Mouse (Mus musculus) left cerebral cortex, postnatal 14 days (tissue): ENCODE data around the gene Olfr766-ps1. TPM values are rescaled to one million over a fixed set of nuclear protein-coding genes. Genes with fewer than 3 reads are reported as not detected.
"Not testable (repeated sequence)": the region's sequence is repeated elsewhere in the genome, so short reads cannot be mapped to it uniquely, and the experiment has no call there.

Experiments
- DNase-seq, 2 experiments: peaks; one replicate each; pipeline ENCODE4 v3.0.0; 2021 to 2022; ENCODE audit warnings: low spot score in 2 of 2, mixed read lengths in 1 of 2
- intact Hi-C: fragments of 180-260 bp; cut with DNase I; formaldehyde crosslinking; loops from one replicate; pipeline ENCODE4 v1.15.1; 2025
- long read RNA-seq, 2 experiments: library from polyadenylated mRNA; stranded (forward); transcript quantifications; one replicate each; pipeline ENCODE4 v2.0.0; 2021
- total RNA-seq, 2 experiments: library from RNA; stranded (reverse); gene quantifications; 2 replicates each; pipeline ENCODE4 v1.2.3; 2021

Olfr766-ps1 gene
- not detected for total RNA-seq
- long read RNA-seq, experiment 1: 0 reads
- long read RNA-seq, experiment 2: 0 reads

GRCm38 (mm10) chr10:129068877-129069276 lies at the start of gene Olfr766-ps1:
TSS of gene Olfr766-ps1 (minus strand) at chr10:129068977.
- no peak for DNase-seq
- intact Hi-C loops: no loop called here

GRCm38 (mm10) chr10:129117761-129118160 lies 49.0 kb upstream of the Olfr766-ps1 start, which contains the start of gene Olfr769:
TSS of gene Olfr769 (minus strand) at chr10:129117861.
- no peak for DNase-seq
- intact Hi-C loops: no loop called here

GRCm38 (mm10) chr10:129115146-129115545 lies 46.4 kb upstream of the Olfr766-ps1 start:
- DNase-seq: no peak
- intact Hi-C loops: no loop called here

- intact Hi-C loops: no loop called here
- DNase-seq: no peak
Measured at GRCm38 (mm10) chr10:129101231-129101630, 32.5 kb upstream of the Olfr766-ps1 start.

GRCm38 (mm10) chr10:129099275-129099674 lies 30.5 kb upstream of the Olfr766-ps1 start, which contains the start of gene Olfr768:
TSS of gene Olfr768 (minus strand) at chr10:129099375.
- no peak for DNase-seq
- intact Hi-C loops: no loop called here

GRCm38 (mm10) chr10:129082810-129083209 lies 14.0 kb upstream of the Olfr766-ps1 start, which contains the start of gene Olfr767:
TSS of gene Olfr767 (minus strand) at chr10:129082910.
- intact Hi-C loops, DNase-seq: not testable (repeated sequence)

GRCm38 (mm10) chr10:129049898-129050297 lies 18.9 kb downstream of the Olfr766-ps1 start, which contains the start of gene Olfr765:
TSS of gene Olfr765 (minus strand) at chr10:129049998.
- intact Hi-C loops, DNase-seq: not testable (repeated sequence)

GRCm38 (mm10) chr10:129039796-129040195 lies 29.0 kb downstream of the Olfr766-ps1 start, which contains the start of gene Olfr764-ps1:
TSS of gene Olfr764-ps1 (minus strand) at chr10:129039896.
- intact Hi-C loops: no loop called here
- no peak for DNase-seq

GRCm38 (mm10) chr10:129028343-129028742 lies 40.4 kb downstream of the Olfr766-ps1 start:
- DNase-seq: no peak
- intact Hi-C loops: no loop called here

- peak; percentile 17 to 63 for DNase-seq
- intact Hi-C loops: loop anchor here (2.0 kb wide), 1 partner anchor 1067 kb away; no protein-coding TSS in a partner anchor
Measured at GRCm38 (mm10) chr10:129026018-129026662, 42.6 kb downstream of the Olfr766-ps1 start.

- intact Hi-C loops: no loop called here
- DNase-seq: no peak
Measured at GRCm38 (mm10) chr10:129023319-129023718, 45.5 kb downstream of the Olfr766-ps1 start.

- DNase-seq: no peak
- intact Hi-C loops: no loop called here
Measured at GRCm38 (mm10) chr10:129014477-129014876, 54.3 kb downstream of the Olfr766-ps1 start.

Other genes with a start within 250 kb of the Olfr766-ps1 start
- gene Ormdl2, start 247.3 kb downstream of the Olfr766-ps1 start, total RNA-seq: 1 to 10 TPM; 5.6 to 7.2 TPM
- 10 to 100 TPM; 11.6 to 15.7 TPM for gene Gdf11, start 177.3 kb downstream of the Olfr766-ps1 start, total RNA-seq
- 10 to 100 TPM; 55.4 to 61.0 TPM for gene Cd63, start 168.0 kb downstream of the Olfr766-ps1 start, total RNA-seq
- 1 to 10 TPM; 4.8 to 5.1 TPM for gene Rdh5, start 146.1 kb downstream of the Olfr766-ps1 start, total RNA-seq
- gene Bloc1s1, start 144.9 kb downstream of the Olfr766-ps1 start, total RNA-seq: 10 to 100 TPM; 71.5 to 78.7 TPM
- 10 to 100 TPM; 15.6 to 17.6 TPM for gene Itga7, start 135.2 kb downstream of the Olfr766-ps1 start, total RNA-seq
- gene Mettl7b, start 108.0 kb downstream of the Olfr766-ps1 start, total RNA-seq: not detected
- gene Olfr9, start 79.5 kb downstream of the Olfr766-ps1 start, total RNA-seq: not detected
- not detected for gene Olfr763, start 58.2 kb downstream of the Olfr766-ps1 start, total RNA-seq
- gene Olfr764-ps1, start 29.1 kb downstream of the Olfr766-ps1 start, total RNA-seq: not detected
- not detected for gene Olfr765, start 19.0 kb downstream of the Olfr766-ps1 start, total RNA-seq
- gene Olfr767, start 13.9 kb upstream of the Olfr766-ps1 start, total RNA-seq: not detected
- not detected for gene Olfr768, start 30.4 kb upstream of the Olfr766-ps1 start, total RNA-seq
- gene Olfr769, start 48.9 kb upstream of the Olfr766-ps1 start, total RNA-seq: not detected
- gene Olfr770, start 70.0 kb upstream of the Olfr766-ps1 start, total RNA-seq: not detected
- not detected for gene Olfr771, start 95.8 kb upstream of the Olfr766-ps1 start, total RNA-seq
- not detected for gene Olfr772, start 108.9 kb upstream of the Olfr766-ps1 start, total RNA-seq
- gene Olfr773, start 118.4 kb upstream of the Olfr766-ps1 start, total RNA-seq: not detected
- not detected for gene Olfr774, start 167.2 kb upstream of the Olfr766-ps1 start, total RNA-seq
- gene Olfr775, start 179.4 kb upstream of the Olfr766-ps1 start, total RNA-seq: not detected
- not detected for gene Olfr776, start 190.2 kb upstream of the Olfr766-ps1 start, total RNA-seq
- not detected for gene Olfr777, start 202.5 kb upstream of the Olfr766-ps1 start, total RNA-seq
- not detected for gene Olfr780, start 249.1 kb upstream of the Olfr766-ps1 start, total RNA-seq